ENCODE assay signal across 8 mouse cellular contexts in genomic region chr16:20098866-20099629, GRCm38 (mm10). TPM values are rescaled to one million over a fixed set of nuclear protein-coding genes. Genes with fewer than 3 reads are reported as not detected.
DNase-seq lines count a peak whose midpoint lies in the region; ATAC-seq and TF ChIP-seq lines count a peak whose summit lies in the region.

No protein-coding gene starts in this region.

- TF ChIP-seq CTCF in E14TG2a.4 (conservative IDR thresholded peaks at IDR 0.05; ENCODE audit: low read length): 0 out of 2 replicates have a peak, but pooled peaks have one; percentile 4
- TF ChIP-seq CTCF in stomach, postnatal 0 days (IDR thresholded peaks at IDR 0.05; ENCODE audit: low read depth): peak; percentile 36

- peaks cover 6% of the 10 kb centered on the region for H3K4me1 ChIP-seq in E14TG2a.4 (replicated peaks; ENCODE audit: low read depth, low read length)
- peaks cover 3% of the 10 kb centered on the region; the same call in 1 of the 2 replicates for H3K4me1 ChIP-seq in forebrain, embryonic 14.5 days (ENCODE audit: control insufficient read depth, insufficient read depth, low read length)
- peaks cover 11% of the 10 kb centered on the region for H3K4me1 ChIP-seq in liver, embryonic 13.5 days (replicated peaks)
- no peaks in the 10 kb centered on the region for H3K4me1 ChIP-seq in stomach, postnatal 0 days (replicated peaks; ENCODE audit: control insufficient read depth, insufficient read depth)

- WGBS in forebrain, embryonic 14.5 days: 97% methylated on average over 6 of the region's 6 CpGs
- WGBS in liver, embryonic 13.5 days (ENCODE audit: insufficient replicate concordance): 87% methylated on average over 6 of the region's 6 CpGs
- WGBS in stomach, postnatal 0 days: 73% methylated on average over 6 of the region's 6 CpGs

- intact Hi-C loops in gastrocnemius, postnatal 14 days (cut with DNase I; ENCODE audit: low total_unique reads): no loop called here

- no peak overlapping the region for H3K27ac ChIP-seq in forebrain, embryonic 14.5 days (ENCODE audit: low read depth, low read length)
- H3K27ac ChIP-seq in liver, embryonic 13.5 days: no peak overlapping the region
- H3K27ac ChIP-seq in stomach, postnatal 0 days (replicated peaks): no peak overlapping the region

- peaks cover 49% of the 10 kb centered on the region for H3K9me3 ChIP-seq in E14TG2a.4 (ENCODE audit: low read length)
- H3K9me3 ChIP-seq in forebrain, embryonic 14.5 days (replicated peaks; ENCODE audit: control insufficient read depth, low read length): peaks cover 10% of the 10 kb centered on the region
- no peaks in the 10 kb centered on the region; the same call in 1 of the 2 replicates for H3K9me3 ChIP-seq in liver, embryonic 13.5 days (replicated peaks)
- H3K9me3 ChIP-seq in stomach, postnatal 0 days (ENCODE audit: control insufficient read depth, low read length): 0 out of 2 replicates have a peak, but pooled peaks cover 6% of the 10 kb centered on the region

- DNase-seq in gastrocnemius, postnatal 14 days: peak; percentile 8
- DNase-seq in gastrocnemius, postnatal 25 days: no peak
- DNase-seq in forebrain, embryonic 14.5 days (ENCODE audit: low spot score): no peak
- no peak for DNase-seq in liver, embryonic 13.5 days
- peak; percentile 28 for DNase-seq in stomach, postnatal 0 days (ENCODE audit: low spot score)
- no peak for DNase-seq in adrenal gland, postnatal 4 days (ENCODE audit: low spot score in 2 of 2)

- H3K4me2 ChIP-seq in forebrain, embryonic 14.5 days (ENCODE audit: low read length): peak overlapping the region; percentile 65; the same call in 1 of the 2 replicates
- peak overlapping the region; percentile 97 for H3K4me2 ChIP-seq in liver, embryonic 13.5 days
- no peak overlapping the region for H3K4me2 ChIP-seq in stomach, postnatal 0 days (replicated peaks; ENCODE audit: low read depth)

- no peak overlapping the region for H3K4me3 ChIP-seq in E14TG2a.4 (replicated peaks; ENCODE audit: low read length)
- H3K4me3 ChIP-seq in forebrain, embryonic 14.5 days (ENCODE audit: low read depth, low read length): peak overlapping the region; percentile 96
- H3K4me3 ChIP-seq in liver, embryonic 13.5 days (replicated peaks): peak overlapping the region; percentile 92; the same call in 1 of the 2 replicates
- no peak overlapping the region; the same call in 1 of the 2 replicates for H3K4me3 ChIP-seq in stomach, postnatal 0 days (ENCODE audit: low read depth, low read length)

- TF ChIP-seq EP300 in stomach, postnatal 0 days (optimal IDR thresholded peaks at IDR 0.05): no peak

- ATAC-seq in forebrain, embryonic 14.5 days: no peak
- ATAC-seq in liver, embryonic 13.5 days (ENCODE audit: low read depth): no peak
- no peak for ATAC-seq in stomach, postnatal 0 days (ENCODE audit: low FRiP score, low TSS enrichment)
- ATAC-seq in granulocyte monocyte progenitor cell, adult 5-6 weeks (replicated peaks; ENCODE audit: poor library complexity, severe bottlenecking): no peak

- H3K27me3 ChIP-seq in E14TG2a.4 (ENCODE audit: insufficient read depth, low read length): no peaks in the 10 kb centered on the region
- no peaks in the 10 kb centered on the region for H3K27me3 ChIP-seq in forebrain, embryonic 14.5 days (replicated peaks; ENCODE audit: control insufficient read depth, insufficient read depth, low read length)
- no peaks in the 10 kb centered on the region for H3K27me3 ChIP-seq in liver, embryonic 13.5 days
- H3K27me3 ChIP-seq in stomach, postnatal 0 days (ENCODE audit: control insufficient read depth, insufficient read depth, low read length): no peaks in the 10 kb centered on the region

- no peak overlapping the region for H3K9ac ChIP-seq in forebrain, embryonic 14.5 days (ENCODE audit: low read length)
- no peak overlapping the region for H3K9ac ChIP-seq in liver, embryonic 13.5 days
- no peak overlapping the region for H3K9ac ChIP-seq in stomach, postnatal 0 days (ENCODE audit: low read length)

- peaks cover 41% of the 10 kb centered on the region for H3K36me3 ChIP-seq in E14TG2a.4 (ENCODE audit: insufficient read depth, low read length)
- H3K36me3 ChIP-seq in forebrain, embryonic 14.5 days (ENCODE audit: control insufficient read depth, insufficient read depth, low read length): peaks cover 15% of the 10 kb centered on the region
- H3K36me3 ChIP-seq in liver, embryonic 13.5 days: peaks cover 10% of the 10 kb centered on the region
- peaks cover 3% of the 10 kb centered on the region; the same call in 1 of the 2 replicates for H3K36me3 ChIP-seq in stomach, postnatal 0 days (ENCODE audit: control insufficient read depth, insufficient read depth, low read length)

RNA-seq across cellular contexts. Expression of gene Klhl24, which starts 1.7 kb away (rescaled TPM):
- total RNA-seq in gastrocnemius, postnatal 14 days (2021): 100 to 1,000 TPM; 163 to 199 TPM
- 100 to 1,000 TPM; 132 to 195 TPM for total RNA-seq in gastrocnemius, postnatal 25 days (2021)
- polyA plus RNA-seq in forebrain, embryonic 14.5 days (2014; fragmentation: Nextera tagmentation; extraction: Ambion mirVana): 70.8 and 82.2 TPM in 2 replicates
- 3.5 and 4.4 TPM in 2 replicates for polyA plus RNA-seq in liver, embryonic 13.5 days (2015; fragmentation: Nextera tagmentation; extraction: Ambion mirVana)
- 11.8 and 13.0 TPM in 2 replicates for polyA plus RNA-seq in stomach, postnatal 0 days (2015; fragmentation: Nextera tagmentation; extraction: Ambion mirVana)
- 100 to 1,000 TPM in 1 of 2 experiments, 10 to 100 TPM in 1; 92.6 to 102 TPM for total RNA-seq in adrenal gland, postnatal 4 days (2021)
- 34.3 and 52.0 TPM in 2 replicates for total RNA-seq in granulocyte monocyte progenitor cell, adult 5-6 weeks (2014; fragmentation: Nextera tagmentation)
- total RNA-seq in granulocyte monocyte progenitor cell, adult 5-6 weeks (2017): 56.1 and 80.7 TPM in 2 replicates

RNA-seq across cellular contexts. Expression of gene Yeats2, which starts 41.8 kb away (rescaled TPM):
- total RNA-seq in gastrocnemius, postnatal 14 days (2021): 10 to 100 TPM; 12.4 to 12.5 TPM
- 1 to 10 TPM; 7.1 to 9.5 TPM for total RNA-seq in gastrocnemius, postnatal 25 days (2021)
- polyA plus RNA-seq in forebrain, embryonic 14.5 days (2014; fragmentation: Nextera tagmentation; extraction: Ambion mirVana): 15.5 and 19.5 TPM in 2 replicates
- polyA plus RNA-seq in liver, embryonic 13.5 days (2015; fragmentation: Nextera tagmentation; extraction: Ambion mirVana): 4.1 and 5.5 TPM in 2 replicates
- polyA plus RNA-seq in stomach, postnatal 0 days (2015; fragmentation: Nextera tagmentation; extraction: Ambion mirVana): 6.4 and 6.8 TPM in 2 replicates
- total RNA-seq in adrenal gland, postnatal 4 days (2021): 10 to 100 TPM; 55.6 to 66.3 TPM
- 47.2 and 65.0 TPM in 2 replicates for total RNA-seq in granulocyte monocyte progenitor cell, adult 5-6 weeks (2014; fragmentation: Nextera tagmentation)
- 25.9 and 30.5 TPM in 2 replicates for total RNA-seq in granulocyte monocyte progenitor cell, adult 5-6 weeks (2017)

Comparison
In these comparisons a context has a peak if more than half of its experiments do, and no peak if none do; other contexts are left out.
1. DNase-seq: peak in gastrocnemius, postnatal 14 days (single experiment) and stomach, postnatal 0 days (single experiment); none in gastrocnemius, postnatal 25 days (single experiment), forebrain, embryonic 14.5 days (single experiment), liver, embryonic 13.5 days (single experiment) and adrenal gland, postnatal 4 days (0 of 2).
2. H3K4me3 ChIP-seq: peak in forebrain, embryonic 14.5 days (single experiment) and liver, embryonic 13.5 days (single experiment); none in E14TG2a.4 (single experiment) and stomach, postnatal 0 days (single experiment).